Mouse (Mus musculus) ovary, postnatal 10 days (tissue): Measurements from ENCODE around the gene Usp42.

ENCODE experiments used
- DNase-seq: peaks from one replicate; pipeline ENCODE4 v3.0.0; 2022; ENCODE audit warnings: low spot score

Usp42 gene

DNA sequence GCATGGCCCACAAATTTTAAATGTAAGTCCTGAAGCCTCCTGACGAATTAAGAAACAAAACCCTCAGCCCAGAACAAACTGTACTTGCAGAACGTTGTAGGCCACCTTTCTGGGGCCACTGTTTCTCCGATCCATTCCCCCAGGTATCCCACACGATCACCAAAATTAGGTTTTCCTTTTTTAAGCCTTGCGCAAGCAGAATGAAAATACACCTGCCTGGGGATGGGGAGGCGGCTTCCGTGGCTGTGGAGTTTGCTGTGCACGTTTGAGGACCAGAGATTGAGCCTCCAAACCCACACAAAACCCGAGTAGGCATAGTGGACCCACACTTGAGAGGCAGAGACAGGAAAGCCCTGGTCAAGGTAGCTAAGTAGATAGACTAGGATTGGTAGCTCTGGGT lies 41.7 kb downstream of the Usp42 start:
- DNase-seq = no peak

DNA sequence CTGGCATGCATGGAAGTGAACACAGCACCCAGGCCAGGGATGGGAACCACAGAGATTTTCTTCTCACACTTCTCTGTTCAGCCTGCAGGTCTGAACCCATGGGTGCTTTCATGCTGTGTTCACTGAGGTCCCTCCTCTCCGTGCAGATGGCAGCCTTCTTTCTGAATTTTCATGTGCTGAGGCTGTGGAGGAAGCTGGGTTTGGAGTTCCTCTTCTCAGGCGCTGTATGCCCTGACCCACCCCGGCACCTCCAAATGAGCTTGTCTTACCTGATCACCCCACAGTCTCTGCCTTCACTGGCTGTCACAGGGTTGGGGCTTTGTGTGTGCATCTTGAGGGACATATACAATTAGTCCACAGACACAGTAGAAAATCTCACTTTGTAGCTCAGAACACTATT lies 44.5 kb downstream of the Usp42 start:
- DNase-seq = no peak

- no peak for DNase-seq
These were observed 45.6 kb downstream of the Usp42 start for GRCm38 (mm10) chr5:143686456-143686855.

- DNase-seq = no peak
These were observed 47.1 kb downstream of the Usp42 start for GRCm38 (mm10) chr5:143684911-143685390.

DNA sequence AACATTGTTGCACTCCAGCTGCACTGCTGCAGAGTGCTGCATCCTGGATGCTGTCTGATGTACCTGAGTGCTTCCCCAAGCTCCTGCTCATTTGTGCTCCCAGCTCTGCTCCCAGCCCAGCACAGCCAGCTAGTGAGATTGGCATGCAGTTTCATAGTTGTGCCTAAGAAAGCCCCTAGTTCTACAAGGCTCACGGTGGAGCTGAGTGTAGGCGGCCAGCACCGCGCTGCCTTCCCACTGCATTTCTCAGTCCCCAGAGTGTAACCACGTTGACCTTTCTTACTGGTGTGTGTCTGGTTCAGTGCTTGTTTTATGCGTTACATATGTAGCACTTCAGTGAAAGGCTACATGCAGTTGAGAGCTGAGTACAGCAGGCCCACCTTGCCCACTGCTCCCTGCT lies 48.4 kb downstream of the Usp42 start:
- no peak for DNase-seq

- no peak for DNase-seq
These were observed 52.4 kb downstream of the Usp42 start for GRCm38 (mm10) chr5:143679654-143680053.

DNA sequence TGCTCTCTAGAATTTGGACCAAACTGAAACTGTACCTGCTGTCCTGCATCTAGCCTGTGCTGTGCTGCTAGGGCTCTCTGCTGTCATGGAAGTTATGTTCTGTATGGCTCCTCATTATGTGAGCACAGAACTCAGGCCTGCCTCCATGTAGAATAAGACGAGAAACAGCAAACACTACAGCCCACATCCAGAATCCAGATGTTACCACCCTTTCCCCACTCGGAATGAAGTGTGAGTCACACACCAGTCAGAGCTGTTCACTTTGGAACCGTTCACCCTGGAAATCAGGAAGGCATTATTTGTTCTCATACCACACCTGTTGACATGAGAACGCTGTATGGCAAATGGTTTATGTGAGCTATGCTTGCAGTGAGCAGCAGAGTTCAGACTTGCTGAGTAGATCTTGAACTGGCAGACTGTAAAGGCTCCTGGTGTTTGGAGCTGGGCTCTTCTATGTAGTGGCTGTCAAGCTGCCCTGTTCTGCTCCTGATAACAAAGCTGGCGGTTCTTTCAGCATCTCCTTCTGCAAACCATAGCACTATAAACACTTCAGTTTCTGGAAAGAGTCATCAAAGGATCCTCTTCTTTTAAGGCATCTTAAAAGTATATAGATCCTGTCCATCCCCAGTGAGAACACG lies 53.3 kb downstream of the Usp42 start:
- DNase-seq = no peak

DNA sequence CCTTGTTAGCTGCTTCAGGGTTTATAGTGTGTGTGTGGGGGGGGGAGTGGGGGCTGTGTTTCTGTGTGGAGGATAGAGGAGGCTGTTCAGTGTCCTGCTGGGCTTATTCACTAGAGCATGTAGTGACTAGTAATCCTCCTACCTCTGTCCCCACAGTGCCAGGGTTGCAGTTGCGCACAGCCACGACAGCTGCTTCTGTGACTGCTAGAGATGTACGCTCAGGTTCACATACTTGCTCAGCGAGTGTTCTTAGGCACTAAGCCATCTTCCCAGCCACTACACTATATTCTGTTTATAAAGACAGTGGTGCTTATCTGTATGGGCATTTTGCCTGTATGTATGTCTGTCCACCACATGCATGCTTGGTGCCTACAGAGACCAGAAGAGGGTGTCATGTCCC lies 54.7 kb downstream of the Usp42 start:
- DNase-seq = no peak

DNA sequence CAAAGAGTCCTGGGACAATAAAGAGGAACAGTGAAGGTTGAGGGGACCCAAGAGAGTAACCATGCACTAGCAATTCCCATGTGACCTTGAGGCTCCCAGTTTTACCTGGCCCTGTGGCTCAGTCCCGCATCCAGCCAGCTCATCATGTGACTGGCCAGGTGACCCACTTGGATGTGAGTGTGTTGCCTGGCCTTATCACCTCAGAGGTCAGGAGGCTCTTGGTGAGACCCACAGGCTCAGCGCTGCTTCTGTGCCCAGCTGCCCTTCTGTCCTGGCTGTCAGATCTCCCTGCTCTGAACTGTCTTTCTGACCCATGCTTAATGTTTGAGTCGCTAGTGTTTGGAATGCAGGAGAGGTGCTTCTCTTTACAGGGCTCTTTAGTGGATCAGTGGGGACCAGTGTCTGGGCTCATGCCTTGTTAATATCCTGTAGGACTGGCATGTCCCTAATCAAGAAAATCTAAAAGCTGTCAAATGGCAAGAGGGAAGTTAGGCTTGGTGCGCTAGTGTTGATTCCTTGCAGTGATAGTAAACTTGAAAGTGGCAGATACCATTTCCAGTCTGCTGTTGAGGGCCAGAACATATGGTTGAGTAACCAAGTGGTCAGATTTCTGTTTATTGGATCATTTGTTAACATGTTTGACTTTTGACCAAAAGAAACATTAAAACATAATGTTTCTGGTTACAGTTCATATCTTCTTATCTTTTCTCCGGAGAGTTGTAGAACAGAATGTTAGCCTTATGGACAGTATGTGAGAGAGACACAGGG lies 55.7 kb downstream of the Usp42 start:
- no peak for DNase-seq

DNA sequence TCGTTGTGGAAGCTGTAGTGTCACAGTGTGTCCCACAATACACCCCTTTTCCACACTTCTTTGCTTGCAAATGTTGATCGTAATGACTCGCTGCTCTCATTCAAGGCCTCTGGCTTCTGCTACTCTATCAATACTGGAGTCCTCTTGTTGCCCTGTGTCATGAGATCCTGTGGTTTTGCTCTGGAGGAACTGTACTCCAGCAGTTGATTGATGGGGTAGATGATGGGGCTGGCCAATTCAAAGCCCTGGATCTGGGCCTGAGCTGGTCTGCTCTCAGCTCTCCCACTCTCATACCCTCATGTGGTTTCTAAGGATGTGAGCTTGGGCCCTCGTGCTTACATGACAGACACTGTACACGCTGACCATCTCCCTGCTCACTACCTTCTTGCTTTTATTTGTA lies 57.5 kb downstream of the Usp42 start:
- DNase-seq = no peak

GRCm38 (mm10) chr5:143670740-143671415 lies 61.2 kb downstream of the Usp42 start:
- no peak for DNase-seq

DNA sequence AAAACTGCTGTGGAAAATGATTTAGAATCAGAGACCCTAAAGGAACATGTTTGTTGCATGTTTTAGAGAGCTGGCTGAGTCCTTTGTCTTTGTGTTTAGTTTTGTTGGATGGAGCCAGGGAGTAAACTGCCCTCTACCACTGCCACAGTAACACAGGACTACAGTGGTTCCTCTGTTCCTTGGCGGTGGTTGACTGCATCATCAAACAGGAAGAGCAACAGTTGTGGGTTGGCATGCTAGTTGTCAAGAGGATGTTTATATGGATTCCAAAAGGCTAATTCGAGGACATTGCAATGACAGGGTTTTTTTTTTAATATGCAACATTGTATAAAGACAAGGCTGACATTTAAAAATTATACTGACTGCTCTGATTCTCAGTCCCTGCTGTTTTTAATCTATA lies 62.2 kb downstream of the Usp42 start:
- DNase-seq = no peak

DNA sequence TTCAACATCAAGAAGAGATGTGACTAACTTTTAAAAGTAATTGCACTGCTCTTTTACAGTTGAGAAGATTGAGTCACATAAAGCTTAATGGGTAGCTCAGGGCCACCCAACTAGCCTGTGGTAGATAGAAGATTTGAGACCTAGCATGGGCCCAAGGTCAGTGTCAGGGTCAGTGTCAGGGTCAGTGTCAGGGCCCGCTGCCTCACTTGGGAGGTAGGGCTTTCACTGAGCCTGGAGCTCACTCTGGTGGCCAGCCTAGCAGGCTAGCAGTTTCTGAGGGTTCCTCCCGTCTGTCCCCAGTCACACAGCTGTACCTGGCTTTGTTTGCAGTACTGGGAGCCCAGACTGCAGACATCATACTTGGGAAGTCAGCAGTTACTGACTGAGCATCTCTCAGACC lies 62.7 kb downstream of the Usp42 start:
- no peak for DNase-seq

DNA sequence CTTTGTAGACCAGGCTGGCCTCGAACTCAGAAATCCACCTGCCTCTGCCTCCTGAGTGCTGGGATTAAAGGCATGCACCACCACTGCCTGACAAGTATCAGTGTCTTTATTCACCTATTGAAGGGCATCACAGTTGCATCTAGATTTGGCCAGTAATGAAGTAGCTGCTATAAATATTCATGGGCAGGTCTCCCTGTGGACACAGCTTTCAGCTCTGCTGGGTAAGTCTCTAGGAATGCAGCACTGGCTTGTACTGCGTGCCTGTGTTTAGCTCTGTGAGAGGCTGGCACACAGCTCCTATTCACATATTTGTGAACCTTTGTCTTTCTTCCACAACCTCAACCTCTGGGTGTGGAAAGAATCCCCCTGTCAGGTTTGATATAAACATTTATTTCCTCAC lies 63.2 kb downstream of the Usp42 start:
- no peak for DNase-seq

GRCm38 (mm10) chr5:143666015-143666414 lies 66.1 kb downstream of the Usp42 start:
- no peak for DNase-seq

GRCm38 (mm10) chr5:143665561-143665960 lies 66.5 kb downstream of the Usp42 start:
- no peak for DNase-seq

- no peak for DNase-seq
These were observed 68.9 kb downstream of the Usp42 start for GRCm38 (mm10) chr5:143663074-143663687.
